Mouse (Mus musculus): ENCODE measurements around the gene Sdr9c7. TPM values are rescaled to one million over a fixed set of nuclear protein-coding genes. Genes with fewer than 3 reads are reported as not detected.
"Not testable (repeated sequence)": the region's sequence is repeated elsewhere in the genome, so short reads cannot be mapped to it uniquely, and the experiment has no call there.

The Sdr9c7 gene
- polyA plus RNA-seq, 1 experiment from 2014 or later: not detected

DNA sequence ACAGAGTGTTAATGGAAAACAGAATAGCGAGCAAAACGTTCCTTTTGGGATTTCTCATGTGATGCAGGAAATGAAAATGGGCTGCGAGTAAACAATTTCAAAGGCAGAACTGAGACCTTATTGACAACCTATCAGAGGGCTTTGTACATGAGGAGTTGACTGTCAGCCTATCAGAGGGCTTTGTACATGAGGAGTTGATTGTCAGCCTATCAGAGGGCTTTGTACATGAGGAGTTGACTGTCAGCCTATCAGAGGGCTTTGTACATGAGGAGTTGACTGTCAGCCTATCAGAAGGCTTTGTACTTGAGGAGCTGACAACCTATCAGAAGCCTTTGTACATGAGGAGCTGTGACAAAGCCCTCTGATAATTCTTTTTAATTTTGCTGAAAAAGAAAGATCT is 18.9 kb downstream of the Sdr9c7 start:
- WGBS: 82% methylated on average over 3 of the region's 3 CpGs
- not testable (repeated sequence) for H3K4me1 ChIP-seq (ENCODE audit: control insufficient read depth, insufficient read depth, low read length); H3K36me3 ChIP-seq (replicated peaks; ENCODE audit: control insufficient read depth, insufficient read depth, low read depth, low read length); ATAC-seq (replicated peaks; ENCODE audit: insufficient number of reproducible peaks, low FRiP score, low TSS enrichment, low read depth); H3K9ac ChIP-seq (replicated peaks; ENCODE audit: low read length); H3K9me3 ChIP-seq (replicated peaks; ENCODE audit: control insufficient read depth, low read length); H3K27ac ChIP-seq (replicated peaks; ENCODE audit: low read depth, low read length); H3K27me3 ChIP-seq (ENCODE audit: control insufficient read depth, insufficient read depth, low read length); DNase-seq (ENCODE audit: low spot score); H3K4me2 ChIP-seq (ENCODE audit: low read depth, low read length); H3K4me3 ChIP-seq (ENCODE audit: low read depth, low read length)

DNA sequence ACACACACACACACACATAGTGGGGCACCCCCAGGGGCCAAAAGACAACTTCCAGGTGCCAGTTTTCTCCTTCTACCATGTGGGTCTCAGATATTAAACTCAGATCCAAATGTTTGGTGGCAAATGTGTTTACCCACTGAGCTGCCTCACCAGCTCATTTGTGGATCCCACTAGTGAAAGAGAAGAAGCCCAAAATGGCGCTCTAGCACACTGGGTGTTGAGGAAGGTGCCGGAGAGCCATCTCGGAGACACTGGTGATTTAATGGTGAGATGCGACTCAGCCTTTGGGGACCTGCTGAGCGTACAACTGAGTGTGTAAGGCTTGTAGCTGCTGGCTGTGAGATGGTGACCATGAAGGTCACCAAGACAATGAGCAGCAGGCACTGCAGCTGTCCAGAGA is 19.3 kb downstream of the Sdr9c7 start:
- H3K4me3 ChIP-seq (ENCODE audit: low read depth, low read length): no peak overlapping the region
- H3K4me1 ChIP-seq (ENCODE audit: control insufficient read depth, insufficient read depth, low read length): no peaks in the 10 kb centered on the region
- H3K27me3 ChIP-seq (ENCODE audit: control insufficient read depth, insufficient read depth, low read length): no peaks in the 10 kb centered on the region
- H3K9ac ChIP-seq (replicated peaks; ENCODE audit: low read length): no peak overlapping the region
- ATAC-seq (replicated peaks; ENCODE audit: insufficient number of reproducible peaks, low FRiP score, low TSS enrichment, low read depth): no peak
- no peak for DNase-seq (ENCODE audit: low spot score)
- no peaks in the 10 kb centered on the region for H3K9me3 ChIP-seq (replicated peaks; ENCODE audit: control insufficient read depth, low read length)
- H3K4me2 ChIP-seq (ENCODE audit: low read depth, low read length): no peak overlapping the region
- 96% methylated on average over 5 of the region's 5 CpGs for WGBS
- H3K27ac ChIP-seq (replicated peaks; ENCODE audit: low read depth, low read length): no peak overlapping the region
- no peaks in the 10 kb centered on the region for H3K36me3 ChIP-seq (replicated peaks; ENCODE audit: control insufficient read depth, insufficient read depth, low read depth, low read length)

DNA sequence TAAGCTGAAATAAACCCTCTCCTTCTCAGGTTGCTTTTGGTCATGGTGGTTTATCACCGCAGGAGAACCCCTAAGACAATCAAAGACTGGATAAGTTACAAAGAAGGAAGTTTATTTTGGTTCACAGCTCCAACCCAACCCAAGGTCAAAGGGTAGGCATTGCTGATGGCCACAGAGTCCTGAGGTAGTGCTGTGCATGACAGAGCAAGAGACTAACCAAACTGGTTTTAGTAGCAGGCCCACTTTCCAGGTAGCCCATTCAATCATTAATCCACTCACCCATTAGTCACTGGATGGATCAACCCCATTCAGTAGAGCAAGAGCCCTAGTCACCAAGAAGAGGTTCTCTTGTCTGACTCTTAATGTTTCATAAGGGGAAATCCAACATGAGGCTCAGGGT is 23.9 kb downstream of the Sdr9c7 start:
- Histone ChIP-seq H3K27me3 (ENCODE audit: control insufficient read depth, insufficient read depth, low read length) (no peaks in the 10 kb centered on the region), H3K4me2 (ENCODE audit: low read depth, low read length) (no peak overlapping the region), H3K9me3 (replicated peaks; ENCODE audit: control insufficient read depth, low read length) (no peaks in the 10 kb centered on the region), H3K27ac (replicated peaks; ENCODE audit: low read depth, low read length) (no peak overlapping the region), H3K36me3 (replicated peaks; ENCODE audit: control insufficient read depth, insufficient read depth, low read depth, low read length) (no peaks in the 10 kb centered on the region), H3K4me1 (ENCODE audit: control insufficient read depth, insufficient read depth, low read length) (no peaks in the 10 kb centered on the region), H3K9ac (replicated peaks; ENCODE audit: low read length) (no peak overlapping the region), H3K4me3 (ENCODE audit: low read depth, low read length) (no peak overlapping the region)
- DNase-seq (ENCODE audit: low spot score): no peak
- 64% methylated on average over 1 of the region's 1 CpGs for WGBS
- ATAC-seq (replicated peaks; ENCODE audit: insufficient number of reproducible peaks, low FRiP score, low TSS enrichment, low read depth): no peak

DNA sequence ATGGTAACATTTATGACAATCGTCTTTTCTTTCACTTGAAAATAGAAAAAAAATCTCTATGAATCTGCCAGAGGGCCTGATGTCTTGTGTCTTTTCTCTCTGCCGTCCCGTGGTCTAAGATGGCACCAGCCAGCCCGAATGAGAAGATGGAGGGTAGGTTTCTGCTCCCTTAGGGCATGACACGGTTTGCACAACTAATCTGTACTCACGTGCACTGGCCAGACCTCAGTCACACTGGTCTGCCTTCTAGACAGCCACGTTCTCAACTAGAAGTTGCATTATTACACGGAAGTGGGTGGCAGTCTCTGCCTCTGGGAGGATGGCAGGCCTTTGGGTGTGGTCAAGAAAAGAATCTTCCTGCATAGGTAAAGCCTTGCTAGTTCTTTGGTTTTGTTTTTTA is 24.7 kb downstream of the Sdr9c7 start:
- 84% methylated on average over 8 of the region's 8 CpGs for WGBS
- H3K4me2 ChIP-seq (ENCODE audit: low read depth, low read length): no peak overlapping the region
- H3K9ac ChIP-seq (replicated peaks; ENCODE audit: low read length): no peak overlapping the region
- no peak overlapping the region for H3K27ac ChIP-seq (replicated peaks; ENCODE audit: low read depth, low read length)
- no peak for ATAC-seq (replicated peaks; ENCODE audit: insufficient number of reproducible peaks, low FRiP score, low TSS enrichment, low read depth)
- no peaks in the 10 kb centered on the region for H3K27me3 ChIP-seq (ENCODE audit: control insufficient read depth, insufficient read depth, low read length)
- H3K9me3 ChIP-seq (replicated peaks; ENCODE audit: control insufficient read depth, low read length): no peaks in the 10 kb centered on the region
- no peak for DNase-seq (ENCODE audit: low spot score)
- no peak overlapping the region for H3K4me3 ChIP-seq (ENCODE audit: low read depth, low read length)
- H3K36me3 ChIP-seq (replicated peaks; ENCODE audit: control insufficient read depth, insufficient read depth, low read depth, low read length): no peaks in the 10 kb centered on the region
- H3K4me1 ChIP-seq (ENCODE audit: control insufficient read depth, insufficient read depth, low read length): no peaks in the 10 kb centered on the region

DNA sequence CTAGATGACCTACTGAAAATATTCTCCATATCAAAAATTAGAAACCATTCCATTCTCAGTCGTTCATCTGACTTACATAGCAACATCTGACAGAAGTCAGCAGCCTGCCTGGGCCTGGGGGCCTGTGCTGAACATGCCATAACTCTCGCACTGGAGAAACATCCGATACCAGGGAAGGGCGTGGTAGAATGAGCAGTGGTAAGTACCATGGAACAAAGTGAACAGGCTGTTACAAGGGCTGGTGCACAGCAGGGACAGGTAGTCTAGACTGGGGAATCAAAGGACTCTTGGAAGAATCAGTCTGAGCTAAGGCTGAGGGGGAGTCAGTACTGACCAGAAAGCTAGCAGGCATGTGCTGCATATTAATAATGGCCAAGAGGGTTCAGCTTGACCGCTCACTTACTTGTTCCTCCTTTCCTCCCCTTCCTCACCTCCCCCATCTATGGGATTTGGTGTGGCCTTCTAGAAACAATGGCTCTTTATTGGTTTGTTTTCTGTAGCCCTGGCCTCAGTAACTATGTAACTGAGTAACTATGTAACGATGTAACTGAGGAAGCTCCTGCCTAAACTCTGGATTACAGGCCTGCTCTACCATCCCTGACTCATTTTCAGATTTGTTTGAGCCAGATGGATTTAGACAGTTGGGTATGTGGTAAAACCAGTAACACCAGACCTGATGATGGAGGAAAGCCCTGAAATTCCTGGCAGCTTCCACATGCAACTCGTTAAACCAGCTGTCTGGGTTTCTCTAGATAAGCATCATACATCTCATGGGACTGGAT is 26.5 kb downstream of the Sdr9c7 start:
- Histone ChIP-seq H3K4me2 (ENCODE audit: low read depth, low read length) (no peak overlapping the region), H3K4me3 (ENCODE audit: low read depth, low read length) (no peak overlapping the region), H3K9me3 (replicated peaks; ENCODE audit: control insufficient read depth, low read length) (no peaks in the 10 kb centered on the region), H3K4me1 (ENCODE audit: control insufficient read depth, insufficient read depth, low read length) (no peaks in the 10 kb centered on the region), H3K9ac (replicated peaks; ENCODE audit: low read length) (no peak overlapping the region), H3K27me3 (ENCODE audit: control insufficient read depth, insufficient read depth, low read length) (no peaks in the 10 kb centered on the region), H3K36me3 (replicated peaks; ENCODE audit: control insufficient read depth, insufficient read depth, low read depth, low read length) (no peaks in the 10 kb centered on the region), H3K27ac (replicated peaks; ENCODE audit: low read depth, low read length) (no peak overlapping the region)
- WGBS: 53% methylated on average over 7 of the region's 7 CpGs
- ATAC-seq (replicated peaks; ENCODE audit: insufficient number of reproducible peaks, low FRiP score, low TSS enrichment, low read depth) (no peak), DNase-seq (ENCODE audit: low spot score) (peak; percentile 43)

DNA sequence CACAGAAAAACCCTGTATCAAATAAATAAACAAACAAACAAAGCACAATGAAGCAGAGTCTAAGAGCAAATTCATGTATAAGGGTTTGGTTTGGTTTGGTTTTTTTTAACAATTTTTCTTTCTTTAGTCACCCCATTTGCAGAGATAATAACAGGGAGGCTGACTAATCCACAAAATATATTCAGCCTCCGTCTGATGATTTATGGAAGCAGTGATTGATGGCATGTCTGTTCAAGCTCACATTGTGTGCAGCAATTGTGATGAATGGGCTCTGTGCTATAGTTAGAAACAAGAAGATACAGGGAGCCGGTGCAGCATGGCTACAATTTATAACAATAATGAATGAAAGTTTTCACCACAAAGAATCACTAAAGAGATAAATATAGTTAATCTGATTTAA is 29.4 kb downstream of the Sdr9c7 start:
- H3K4me2 ChIP-seq (ENCODE audit: low read depth, low read length): no peak overlapping the region
- H3K9ac ChIP-seq (replicated peaks; ENCODE audit: low read length): no peak overlapping the region
- DNase-seq (ENCODE audit: low spot score) (no peak), ATAC-seq (replicated peaks; ENCODE audit: insufficient number of reproducible peaks, low FRiP score, low TSS enrichment, low read depth) (no peak)
- 83% methylated on average over 2 of the region's 2 CpGs for WGBS
- no peak overlapping the region for H3K4me3 ChIP-seq (ENCODE audit: low read depth, low read length)
- no peaks in the 10 kb centered on the region for H3K9me3 ChIP-seq (replicated peaks; ENCODE audit: control insufficient read depth, low read length)
- H3K27me3 ChIP-seq (ENCODE audit: control insufficient read depth, insufficient read depth, low read length): no peaks in the 10 kb centered on the region
- H3K36me3 ChIP-seq (replicated peaks; ENCODE audit: control insufficient read depth, insufficient read depth, low read depth, low read length): no peaks in the 10 kb centered on the region
- H3K27ac ChIP-seq (replicated peaks; ENCODE audit: low read depth, low read length): no peak overlapping the region
- no peaks in the 10 kb centered on the region for H3K4me1 ChIP-seq (ENCODE audit: control insufficient read depth, insufficient read depth, low read length)

DNA sequence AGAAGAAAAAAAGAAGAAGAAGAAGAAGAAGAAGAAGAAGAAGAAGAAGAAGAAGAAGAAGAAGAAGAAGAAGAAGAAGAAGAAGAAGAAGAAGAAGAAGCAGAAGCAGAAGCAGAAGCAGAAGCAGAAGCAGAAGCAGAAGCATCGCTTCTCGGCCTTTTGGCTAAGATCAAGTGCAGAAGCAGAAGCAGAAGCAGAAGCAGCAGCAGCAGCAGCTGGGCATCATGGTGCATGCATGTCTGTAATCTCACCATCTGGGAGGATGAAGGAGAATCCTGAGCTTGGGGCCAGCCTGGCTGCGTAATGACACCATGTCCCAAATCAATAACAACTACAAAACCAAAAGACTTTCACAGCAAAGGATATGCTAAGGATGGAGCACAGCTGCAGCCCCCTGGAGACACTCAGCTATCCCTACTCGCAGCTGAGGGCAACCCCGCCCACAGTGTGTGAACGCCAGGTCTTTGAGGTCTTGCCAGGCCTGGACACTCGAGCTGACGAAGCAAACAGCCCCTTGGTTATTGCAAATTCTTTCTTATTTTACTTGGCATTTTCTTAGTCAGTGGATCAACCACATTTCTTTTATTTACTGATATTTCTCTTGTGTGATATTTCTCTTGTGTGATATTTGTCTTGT is 34.1 kb downstream of the Sdr9c7 start:
- H3K9me3 ChIP-seq (replicated peaks; ENCODE audit: control insufficient read depth, low read length): no peaks in the 10 kb centered on the region
- WGBS: 68% methylated on average over 8 of the region's 8 CpGs
- H3K4me3 ChIP-seq (ENCODE audit: low read depth, low read length): no peak overlapping the region
- DNase-seq (ENCODE audit: low spot score) (no peak), ATAC-seq (replicated peaks; ENCODE audit: insufficient number of reproducible peaks, low FRiP score, low TSS enrichment, low read depth) (no peak)
- H3K9ac ChIP-seq (replicated peaks; ENCODE audit: low read length): no peak overlapping the region
- no peaks in the 10 kb centered on the region for H3K36me3 ChIP-seq (replicated peaks; ENCODE audit: control insufficient read depth, insufficient read depth, low read depth, low read length)
- no peaks in the 10 kb centered on the region for H3K27me3 ChIP-seq (ENCODE audit: control insufficient read depth, insufficient read depth, low read length)
- H3K4me2 ChIP-seq (ENCODE audit: low read depth, low read length): no peak overlapping the region
- H3K4me1 ChIP-seq (ENCODE audit: control insufficient read depth, insufficient read depth, low read length): no peaks in the 10 kb centered on the region
- no peak overlapping the region for H3K27ac ChIP-seq (replicated peaks; ENCODE audit: low read depth, low read length)

DNA sequence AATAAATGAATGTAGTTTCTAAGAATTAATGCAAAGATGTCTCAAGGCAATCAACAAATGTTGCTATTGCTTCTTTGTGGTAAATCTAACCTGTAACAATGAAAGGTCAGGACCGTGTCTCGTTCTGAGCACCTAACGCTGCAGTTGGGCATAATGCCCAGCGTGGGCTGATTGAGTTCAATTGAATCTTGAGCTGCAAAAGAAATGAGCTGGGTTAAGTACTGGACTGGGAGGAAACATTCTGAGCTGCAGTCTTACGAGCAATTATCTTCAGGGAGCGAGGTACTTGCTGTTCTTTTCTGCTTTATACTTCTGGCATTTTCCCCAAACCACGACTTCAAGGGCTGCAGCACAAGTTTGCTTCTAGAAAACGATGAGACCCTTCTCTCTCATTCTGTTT is 38.0 kb downstream of the Sdr9c7 start:
- no peaks in the 10 kb centered on the region for H3K4me1 ChIP-seq (ENCODE audit: control insufficient read depth, insufficient read depth, low read length)
- no peaks in the 10 kb centered on the region for H3K36me3 ChIP-seq (replicated peaks; ENCODE audit: control insufficient read depth, insufficient read depth, low read depth, low read length)
- no peak overlapping the region for H3K27ac ChIP-seq (replicated peaks; ENCODE audit: low read depth, low read length)
- H3K9ac ChIP-seq (replicated peaks; ENCODE audit: low read length): no peak overlapping the region
- 88% methylated on average over 8 of the region's 8 CpGs for WGBS
- no peak for ATAC-seq (replicated peaks; ENCODE audit: insufficient number of reproducible peaks, low FRiP score, low TSS enrichment, low read depth)
- no peak for DNase-seq (ENCODE audit: low spot score)
- H3K4me3 ChIP-seq (ENCODE audit: low read depth, low read length): no peak overlapping the region
- H3K4me2 ChIP-seq (ENCODE audit: low read depth, low read length): no peak overlapping the region
- H3K9me3 ChIP-seq (replicated peaks; ENCODE audit: control insufficient read depth, low read length): no peaks in the 10 kb centered on the region
- no peaks in the 10 kb centered on the region for H3K27me3 ChIP-seq (ENCODE audit: control insufficient read depth, insufficient read depth, low read length)
